Mouse (Mus musculus): ENCODE measurements around the gene Efcab1.

DNA sequence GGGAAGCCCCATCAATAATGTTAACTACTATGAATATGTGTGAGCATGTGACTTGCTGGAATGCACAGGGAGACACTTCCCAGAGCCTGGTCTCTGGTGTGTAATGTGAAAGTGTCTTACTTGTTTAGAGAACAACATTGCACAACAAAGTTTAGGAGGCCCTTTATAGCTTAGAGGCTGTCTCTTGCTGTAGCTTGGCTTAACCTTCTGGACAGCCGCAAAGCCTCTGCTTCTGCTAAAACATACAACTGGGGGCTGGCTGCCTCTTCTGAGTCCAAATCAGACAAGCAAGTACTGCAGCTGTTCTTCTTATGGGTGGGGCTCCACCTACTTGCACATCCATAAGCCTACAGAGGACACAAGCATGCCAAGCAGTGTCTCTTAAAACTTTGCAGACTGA lies 11.7 kb upstream of the Efcab1 start:
- no peak for TF ChIP-seq CTCF (IDR thresholded peaks at IDR 0.05; ENCODE audit: borderline replicate concordance, insufficient read depth, low read length)
- TF ChIP-seq POLR2A (IDR thresholded peaks at IDR 0.05; ENCODE audit: low read depth, low read length) = no peak

All from embryonic fibroblast, embryonic 13.5 days (primary cell).